In the genomic region with DNA sequence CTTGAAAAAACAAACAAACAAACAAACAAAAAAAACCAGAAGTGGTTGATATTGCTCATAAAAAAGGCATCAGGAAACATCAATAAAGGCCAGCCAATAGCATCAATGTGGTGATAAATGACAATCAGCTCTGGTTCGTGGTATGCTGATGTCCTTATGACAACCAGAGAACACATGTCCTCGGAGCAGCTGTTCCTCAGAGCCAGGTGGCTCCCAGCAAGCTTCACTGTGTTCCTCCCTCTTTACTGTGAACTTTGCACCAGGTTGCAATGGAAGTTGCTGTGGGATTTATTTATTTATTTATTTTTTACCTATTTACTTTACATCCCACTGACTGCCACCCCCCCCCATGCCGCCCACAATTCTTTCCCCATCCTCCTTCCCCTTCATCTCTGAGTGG, we compare ENCODE assay signal across 16 mouse cellular contexts.
"Had no signal": no experiment of that assay in that cellular context is flagged by ENCODE, and none has a peak within 500 bp of the region (broad histone marks: within the 10 kb centered on the region; RNA-seq: fewer than 3 reads in every experiment).

No protein-coding gene starts in this region.

- DNase-seq: liver, postnatal 0 days; lung, adult 2 months; lung, postnatal 10 days; lung, postnatal 4 days; midbrain, embryonic 14.5 days; right cerebral cortex, postnatal 14 days; spleen, adult 18-20 months; thymus, adult 18-20 months; thymus, postnatal 14 days; thymus, postnatal 36 days had no signal

- H3K27ac ChIP-seq: liver, embryonic 15.5 days; lung, embryonic 15.5 days; midbrain, embryonic 10.5 days; midbrain, embryonic 12.5 days; neural tube, embryonic 12.5 days had no signal

- H3K27me3 ChIP-seq: liver, embryonic 15.5 days; lung, embryonic 15.5 days; neural tube, embryonic 12.5 days had no signal

- ATAC-seq: midbrain, embryonic 16.5 days had no signal

- H3K4me1 ChIP-seq: midbrain, embryonic 12.5 days; neural tube, embryonic 12.5 days had no signal

- H3K4me3 ChIP-seq: liver, embryonic 15.5 days; lung, embryonic 15.5 days; midbrain, embryonic 10.5 days; midbrain, embryonic 12.5 days; neural tube, embryonic 12.5 days had no signal

- H3K9me3 ChIP-seq: liver, embryonic 15.5 days; lung, embryonic 15.5 days; midbrain, embryonic 10.5 days; midbrain, embryonic 12.5 days; neural tube, embryonic 12.5 days had no signal

- H3K36me3 ChIP-seq: liver, embryonic 15.5 days; lung, embryonic 15.5 days; midbrain, embryonic 10.5 days; midbrain, embryonic 12.5 days; neural tube, embryonic 12.5 days had no signal

- H3K9ac ChIP-seq: liver, embryonic 15.5 days; liver, postnatal 0 days; lung, embryonic 15.5 days; midbrain, embryonic 12.5 days; neural tube, embryonic 12.5 days had no signal

- H3K4me2 ChIP-seq: lung, embryonic 15.5 days; midbrain, embryonic 12.5 days; neural tube, embryonic 12.5 days had no signal
